Mouse (Mus musculus) midbrain, embryonic 10.5 days (tissue): ENCODE measurements at regions not wholly inside any gene's neighbourhood (a gene's known extent, or its start where the extent isn't known, plus 50 kb on each side); places are given as distances from the start of the nearest gene placed in this dataset.

Experiments used
- DNase-seq: peaks from one replicate; pipeline ENCODE4 v3.0.0-alpha.2; 2017; ENCODE audit warnings: low spot score
- H3K27ac ChIP-seq: fragments of 300-500 bp; sonication (generic); replicated peaks from 2 replicates; pipeline ENCODE4 v1.5.1; 2016; ENCODE audit warnings: mild to moderate bottlenecking
- H3K27me3 ChIP-seq: fragments of 300-500 bp; sonication (generic); 2 replicates; pipeline ENCODE4 v1.6.1; 2016; ENCODE audit warnings: low read depth, mild to moderate bottlenecking; ENCODE audit not compliant: poor library complexity, severe bottlenecking
- H3K36me3 ChIP-seq: fragments of 300-500 bp; sonication (generic); 2 replicates; pipeline ENCODE4 v1.6.1; 2016; ENCODE audit warnings: mild to moderate bottlenecking, moderate library complexity
- H3K4me1 ChIP-seq: fragments of 300-500 bp; sonication (generic); 2 replicates; pipeline ENCODE4 v1.6.1; 2016
- H3K4me3 ChIP-seq: fragments of 300-500 bp; sonication (generic); 2 replicates; pipeline ENCODE4 v1.5.1; 2016; ENCODE audit warnings: mild to moderate bottlenecking, moderate library complexity
- H3K9me3 ChIP-seq: fragments of 300-500 bp; sonication (generic); replicated peaks from 2 replicates; pipeline ENCODE4 v1.6.1; 2016; ENCODE audit warnings: mild to moderate bottlenecking
- WGBS: fragments of 180-500 bp; shearing (Covaris S2); methylation state at CpG from one replicate; pipeline ENCODE4 v1.1.7; 2016; 5-methylcytosine and 5-hydroxymethylcytosine counted together

DNA sequence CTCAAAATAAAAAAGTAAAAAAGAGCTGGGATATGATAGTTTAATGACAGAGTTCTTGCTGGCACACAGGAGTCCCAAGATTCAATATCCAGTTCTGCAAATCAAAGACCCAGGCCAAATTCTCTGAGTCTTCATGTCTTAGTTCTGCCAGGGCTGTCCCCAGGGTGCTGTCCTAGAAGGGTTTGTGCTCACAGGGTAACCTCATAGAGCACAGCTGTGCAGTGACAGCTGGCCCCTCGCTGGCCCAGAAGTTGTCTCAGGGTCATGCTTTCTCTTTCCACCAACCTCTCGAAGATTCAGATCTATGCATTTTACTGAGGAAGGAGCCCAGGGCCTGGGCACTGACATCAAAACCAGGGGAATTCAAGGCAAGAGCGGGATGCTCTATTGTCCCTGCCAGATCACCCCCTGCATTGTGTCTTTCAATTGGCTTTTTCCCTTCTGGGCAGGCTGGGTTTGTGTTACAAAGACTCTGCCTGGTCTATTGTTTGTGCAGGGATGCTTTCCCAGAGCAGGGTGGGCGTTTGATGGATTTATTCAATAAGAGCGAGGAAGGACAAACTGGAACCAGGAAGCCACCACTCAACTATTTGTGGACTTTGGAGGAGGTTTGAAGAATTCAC, 121.9 kb upstream of the Serp2 start:
- DNase-seq: peak; percentile 50
- H3K27me3 ChIP-seq: no peaks in the 10 kb centered on the region
- no peaks in the 10 kb centered on the region for H3K9me3 ChIP-seq
- 22% methylated on average over 5 of the region's 5 CpGs for WGBS
- H3K36me3 ChIP-seq: no peaks in the 10 kb centered on the region
- H3K4me1 ChIP-seq: peaks cover 49% of the 10 kb centered on the region
- peak overlapping the region; percentile 82 for H3K27ac ChIP-seq
- no peak overlapping the region for H3K4me3 ChIP-seq

DNA sequence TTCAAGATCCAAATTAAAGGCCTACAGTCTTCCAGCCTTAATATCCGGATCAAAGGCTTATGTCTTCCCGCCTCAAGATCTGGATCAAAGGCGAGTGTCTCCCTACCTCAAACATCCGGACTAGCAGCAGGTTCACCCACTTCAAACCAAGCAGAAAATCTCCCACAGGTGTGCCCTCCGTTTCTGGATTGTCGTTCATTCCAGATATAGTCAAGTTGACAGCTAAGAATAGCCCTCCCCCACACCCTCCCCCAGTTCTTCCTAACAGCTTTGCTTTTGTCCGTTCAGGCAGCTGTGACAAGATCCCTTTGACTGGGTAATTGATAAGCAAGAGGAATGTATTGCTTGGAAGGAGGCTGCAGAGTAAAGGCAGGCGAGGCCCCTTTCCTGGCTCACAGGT, 118.3 kb upstream of the Serp2 start:
- 30% methylated on average over 8 of the region's 8 CpGs for WGBS

DNA sequence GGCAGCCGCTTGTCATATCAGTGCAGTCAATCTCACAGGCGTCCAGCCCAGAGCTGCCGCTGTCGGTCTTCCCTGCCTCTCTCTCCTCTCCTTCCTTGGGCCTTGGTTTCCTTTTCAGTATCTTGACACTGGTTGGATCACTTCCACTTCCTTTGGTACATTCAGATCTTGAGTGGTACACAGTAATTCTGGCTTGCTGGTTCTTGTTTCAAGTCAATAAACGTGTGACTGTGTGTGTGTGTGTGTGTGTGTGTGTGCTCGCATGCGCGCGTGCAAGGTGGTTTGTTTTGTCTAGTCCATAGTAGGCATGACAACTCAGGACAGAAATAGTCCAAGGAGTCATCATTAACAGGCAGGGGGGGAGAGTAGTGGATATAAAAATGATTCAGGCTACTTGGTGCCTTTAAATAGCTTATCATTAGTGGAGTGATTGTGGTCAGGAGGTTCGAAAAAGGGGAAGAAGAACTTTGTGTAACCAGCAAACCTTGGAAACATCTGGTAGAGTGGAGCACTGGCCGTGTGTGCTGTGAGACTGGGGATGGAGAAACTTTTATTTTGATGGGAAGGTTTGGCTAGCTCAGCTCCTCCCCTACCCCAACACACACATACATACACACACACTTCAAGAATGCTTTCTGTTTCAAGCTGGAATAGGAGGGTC, 117.1 kb upstream of the Serp2 start:
- no peaks in the 10 kb centered on the region for H3K9me3 ChIP-seq
- no peaks in the 10 kb centered on the region for H3K27me3 ChIP-seq
- 91% methylated on average over 11 of the region's 11 CpGs for WGBS
- no peaks in the 10 kb centered on the region for H3K36me3 ChIP-seq
- no peak overlapping the region for H3K4me3 ChIP-seq
- no peak overlapping the region; the same call in 1 of the 2 replicates for H3K27ac ChIP-seq
- peaks cover 43% of the 10 kb centered on the region for H3K4me1 ChIP-seq
- no peak for DNase-seq

More for the DNA sequence above, 118.3 kb upstream of the Serp2 start:
- Histone ChIP-seq H3K27me3 (no peaks in the 10 kb centered on the region), H3K36me3 (no peaks in the 10 kb centered on the region), H3K27ac (no peak overlapping the region; the same call in 1 of the 2 replicates), H3K4me3 (no peak overlapping the region), H3K9me3 (no peaks in the 10 kb centered on the region), H3K4me1 (peaks cover 49% of the 10 kb centered on the region)
- DNase-seq: no peak

DNA sequence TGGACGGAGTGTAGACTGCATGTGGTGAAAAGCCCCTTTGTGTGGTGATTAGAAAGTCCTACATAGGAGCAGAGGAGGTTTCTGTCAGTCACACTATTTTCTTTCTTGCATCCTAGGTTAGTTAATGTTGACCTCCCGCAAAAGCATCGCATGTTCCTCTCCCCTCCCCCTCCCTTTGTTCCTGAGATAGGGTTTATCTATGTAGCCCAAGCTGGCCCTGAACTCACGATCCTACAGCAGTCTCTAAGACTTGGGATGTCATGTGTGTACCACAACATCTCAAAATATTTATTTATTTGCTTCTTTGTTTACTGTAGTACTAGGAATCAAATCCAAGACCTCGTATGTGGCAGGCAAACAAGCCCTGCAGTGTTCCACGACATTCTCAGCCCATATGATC, 116.2 kb upstream of the Serp2 start:
- Histone ChIP-seq H3K9me3 (no peaks in the 10 kb centered on the region), H3K4me3 (no peak overlapping the region), H3K36me3 (no peaks in the 10 kb centered on the region), H3K27me3 (no peaks in the 10 kb centered on the region), H3K27ac (peak overlapping the region; percentile 33; the same call in 1 of the 2 replicates), H3K4me1 (peaks cover 34% of the 10 kb centered on the region)
- DNase-seq: no peak
- WGBS: 73% methylated on average over 6 of the region's 6 CpGs

DNA sequence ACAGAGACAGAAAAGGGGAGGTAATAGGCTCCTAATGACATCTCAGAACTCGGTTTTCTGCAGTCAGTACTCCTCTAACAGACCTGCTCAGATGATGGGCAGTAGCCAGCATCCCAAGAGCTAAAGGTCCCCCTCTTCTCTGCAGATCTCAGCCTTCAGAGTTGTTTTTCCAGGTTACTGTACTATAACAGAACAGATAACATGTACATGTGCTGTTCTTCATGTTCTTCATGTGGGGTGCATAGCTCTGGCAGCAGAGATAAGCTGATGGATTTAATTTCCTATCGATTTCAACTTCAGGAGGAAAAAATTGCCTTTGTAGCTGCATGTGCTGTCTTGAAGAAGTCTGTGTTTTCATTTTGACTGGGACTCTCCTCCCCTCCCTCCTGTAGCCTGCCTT, 115.8 kb upstream of the Serp2 start:
- 87% methylated on average over 2 of the region's 2 CpGs for WGBS
- H3K27ac ChIP-seq: 0 out of 2 replicates have a peak overlapping the region, but pooled peaks have one; percentile 33

DNA sequence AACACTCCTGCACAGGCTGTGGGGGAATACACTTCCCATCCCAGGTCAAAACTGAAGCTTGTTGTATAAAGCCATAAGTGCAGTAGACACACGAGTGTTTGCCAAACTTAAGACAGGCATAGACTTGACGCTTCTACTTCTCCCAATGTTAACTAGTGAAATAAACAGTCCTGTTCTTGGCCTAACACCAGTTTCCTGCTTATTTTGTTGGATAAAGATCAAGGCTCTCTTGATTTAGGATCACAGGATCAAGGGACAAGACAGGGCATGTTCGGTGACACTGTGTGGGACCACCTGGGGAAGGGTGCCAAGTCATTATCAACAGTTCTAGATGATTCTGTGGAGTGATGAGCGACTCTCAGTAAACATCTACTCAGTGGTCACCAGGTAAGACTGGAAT, 114.3 kb upstream of the Serp2 start:
- no peaks in the 10 kb centered on the region for H3K36me3 ChIP-seq
- 92% methylated on average over 4 of the region's 4 CpGs for WGBS
- no peaks in the 10 kb centered on the region for H3K9me3 ChIP-seq
- no peak for DNase-seq
- no peak overlapping the region for H3K27ac ChIP-seq
- H3K4me3 ChIP-seq: no peak overlapping the region
- peaks cover 32% of the 10 kb centered on the region for H3K4me1 ChIP-seq
- H3K27me3 ChIP-seq: no peaks in the 10 kb centered on the region

More for the DNA sequence above, 115.8 kb upstream of the Serp2 start:
- Histone ChIP-seq H3K36me3 (no peaks in the 10 kb centered on the region), H3K4me1 (peaks cover 32% of the 10 kb centered on the region), H3K4me3 (no peak overlapping the region), H3K9me3 (no peaks in the 10 kb centered on the region), H3K27me3 (no peaks in the 10 kb centered on the region)
- DNase-seq: no peak

DNA sequence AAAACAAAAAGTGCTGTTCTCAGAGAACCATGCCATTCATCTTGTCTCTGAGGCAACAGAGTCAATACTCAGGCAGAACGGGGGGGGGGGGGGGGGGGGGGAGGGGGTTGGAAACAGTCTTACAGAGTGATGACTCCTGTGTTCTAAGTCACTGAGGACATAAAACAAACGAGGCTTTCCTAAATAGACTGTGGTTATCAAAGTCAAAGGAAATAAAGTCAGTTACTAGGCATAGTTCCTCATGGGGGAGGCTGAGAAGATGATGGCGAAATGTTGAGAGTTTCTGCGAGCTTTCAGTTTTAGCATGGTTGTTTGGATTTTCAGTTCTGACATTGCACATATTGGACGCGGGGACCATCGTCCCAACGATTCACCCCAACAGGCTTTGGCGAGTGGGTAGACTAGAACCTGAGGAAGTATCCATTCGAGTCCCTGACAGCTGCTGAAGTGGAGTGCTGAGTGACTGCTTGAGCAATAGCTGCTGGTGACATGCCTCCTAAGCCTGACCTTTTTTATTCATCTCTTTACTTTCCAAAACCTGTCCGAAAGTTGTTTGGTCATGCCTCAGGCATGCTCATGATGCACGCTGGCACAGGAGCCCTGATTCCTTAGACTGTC, 109.2 kb upstream of the Serp2 start:
- Histone ChIP-seq H3K36me3 (no peaks in the 10 kb centered on the region), H3K4me1 (no peaks in the 10 kb centered on the region), H3K27me3 (no peaks in the 10 kb centered on the region), H3K27ac (no peak overlapping the region), H3K9me3 (no peaks in the 10 kb centered on the region), H3K4me3 (no peak overlapping the region)
- WGBS: 82% methylated on average over 12 of the region's 12 CpGs
- no peak for DNase-seq

DNA sequence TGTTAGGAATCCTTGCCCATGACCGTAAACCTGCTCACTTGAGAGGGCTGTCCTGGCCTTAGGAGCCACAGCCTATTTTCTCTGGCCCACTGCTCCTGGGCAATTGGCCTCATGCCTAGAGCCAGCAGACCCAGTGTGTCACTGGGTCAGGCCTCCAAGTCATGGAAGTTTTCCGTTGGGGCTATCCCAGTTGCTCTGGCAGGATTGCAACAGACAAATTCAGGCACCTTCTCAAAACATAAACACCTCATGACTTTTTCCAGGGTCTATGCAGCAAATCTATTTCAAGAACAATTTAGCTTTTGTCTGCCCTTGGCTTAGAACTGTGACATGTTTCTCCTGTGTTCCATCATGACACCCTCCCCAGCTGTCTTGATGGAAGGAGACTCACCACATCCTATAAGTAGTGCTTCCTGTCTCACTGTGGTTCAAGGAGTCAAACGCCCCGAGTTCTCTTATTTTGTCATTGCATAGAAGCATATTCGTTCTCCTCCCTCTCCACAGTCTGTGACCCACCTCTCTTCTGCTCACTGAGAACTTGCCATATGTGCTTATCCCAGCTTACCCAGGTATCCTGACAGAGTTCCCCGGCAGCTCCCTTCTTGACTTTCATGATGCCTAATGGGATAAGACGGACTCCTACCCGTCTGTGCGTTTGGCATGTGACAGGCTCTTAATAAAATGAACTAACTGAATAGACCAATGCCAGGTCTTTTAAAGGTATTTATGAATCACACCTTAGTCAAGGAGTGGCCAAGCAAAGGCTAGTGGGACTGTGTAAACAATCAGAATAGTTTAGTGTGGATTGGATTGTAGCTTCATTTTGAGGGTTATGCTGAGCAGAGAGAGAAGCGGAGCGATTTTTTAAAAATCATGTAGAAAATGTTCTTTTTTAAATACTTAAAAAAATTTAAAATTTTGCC, 108.2 kb upstream of the Serp2 start:
- no peaks in the 10 kb centered on the region for H3K9me3 ChIP-seq
- H3K27ac ChIP-seq: no peak overlapping the region
- WGBS: 93% methylated on average over 11 of the region's 11 CpGs
- 0 out of 2 replicates have a peak, but pooled peaks cover under 1% of the 10 kb centered on the region for H3K27me3 ChIP-seq
- H3K36me3 ChIP-seq: no peaks in the 10 kb centered on the region
- no peaks in the 10 kb centered on the region for H3K4me1 ChIP-seq
- DNase-seq: no peak
- no peak overlapping the region for H3K4me3 ChIP-seq

DNA sequence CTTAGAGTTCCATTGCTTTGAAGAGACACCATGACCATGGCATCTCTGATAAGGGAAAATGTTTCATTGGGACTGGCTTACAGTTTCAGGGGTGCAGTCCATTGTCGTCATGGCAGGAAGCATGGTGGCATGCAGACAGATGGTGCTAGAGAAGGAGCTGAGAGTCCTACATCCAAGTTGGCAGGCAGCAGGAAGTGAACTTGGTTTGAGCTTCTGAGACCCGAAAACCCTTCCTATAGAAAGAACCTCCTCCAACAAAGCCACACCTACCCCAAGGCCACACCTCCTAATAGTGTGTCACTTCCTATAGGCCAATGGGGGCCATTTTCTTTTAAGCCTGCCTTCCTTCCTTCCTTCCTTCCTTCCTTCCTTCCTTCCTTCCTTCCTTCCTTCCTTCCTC, 107.1 kb upstream of the Serp2 start:
- 0 out of 2 replicates have a peak, but pooled peaks cover 3% of the 10 kb centered on the region for H3K27me3 ChIP-seq
- no peak for DNase-seq
- WGBS: 89% methylated on average over 2 of the region's 2 CpGs

DNA sequence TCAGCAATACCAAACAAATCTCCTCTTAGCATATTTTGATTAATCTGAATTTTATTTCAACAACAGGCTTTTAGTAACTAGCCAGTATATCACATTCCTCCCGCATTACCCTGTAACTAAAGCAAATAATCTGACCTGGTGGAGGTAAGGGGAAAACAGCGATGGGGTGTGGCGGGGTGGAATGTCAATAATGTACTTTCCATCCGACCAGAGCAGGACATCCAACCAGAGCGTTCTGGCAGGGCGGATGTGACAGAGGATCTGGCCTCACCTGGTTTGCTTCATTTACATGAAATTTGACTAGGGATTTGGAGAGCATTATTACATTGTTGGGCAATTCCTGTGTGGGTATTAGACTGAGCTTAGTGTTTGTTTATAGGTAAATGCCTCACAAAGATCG, 106.2 kb upstream of the Serp2 start:
- Histone ChIP-seq H3K27me3 (0 out of 2 replicates have a peak, but pooled peaks cover 3% of the 10 kb centered on the region), H3K27ac (no peak overlapping the region), H3K36me3 (no peaks in the 10 kb centered on the region), H3K4me1 (peaks cover 15% of the 10 kb centered on the region), H3K9me3 (no peaks in the 10 kb centered on the region), H3K4me3 (no peak overlapping the region)
- 89% methylated on average over 7 of the region's 7 CpGs for WGBS
- DNase-seq: no peak

More for the DNA sequence above, 107.1 kb upstream of the Serp2 start:
- H3K27ac ChIP-seq: no peak overlapping the region
- peaks cover 6% of the 10 kb centered on the region for H3K4me1 ChIP-seq
- no peaks in the 10 kb centered on the region for H3K36me3 ChIP-seq
- H3K9me3 ChIP-seq: no peaks in the 10 kb centered on the region
- no peak overlapping the region for H3K4me3 ChIP-seq

DNA sequence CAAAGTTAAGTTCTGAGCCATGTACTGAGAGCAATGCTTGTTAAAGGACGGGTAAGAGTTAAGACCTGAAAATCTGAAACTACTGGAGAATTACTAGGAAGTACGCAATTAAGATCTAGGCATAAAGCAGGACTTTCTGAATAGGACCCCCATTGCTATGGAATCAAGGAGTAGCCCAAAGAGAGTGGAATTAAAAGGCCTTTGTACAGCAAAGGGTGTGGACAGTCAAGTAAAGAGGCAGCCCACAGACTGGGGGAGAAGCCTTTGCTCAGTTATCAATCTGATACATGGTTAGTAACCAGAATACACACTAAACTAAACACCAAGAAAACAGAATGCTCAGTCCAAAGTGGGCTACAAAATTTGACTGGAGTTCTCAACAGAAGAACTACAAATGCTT, 104.2 kb upstream of the Serp2 start:
- DNase-seq: no peak
- 0 out of 2 replicates have a peak, but pooled peaks cover 3% of the 10 kb centered on the region for H3K27me3 ChIP-seq
- H3K9me3 ChIP-seq: no peaks in the 10 kb centered on the region
- WGBS: 84% methylated on average over 2 of the region's 2 CpGs
- H3K4me1 ChIP-seq: peaks cover 34% of the 10 kb centered on the region
- no peaks in the 10 kb centered on the region for H3K36me3 ChIP-seq
- H3K27ac ChIP-seq: no peak overlapping the region
- no peak overlapping the region for H3K4me3 ChIP-seq

DNA sequence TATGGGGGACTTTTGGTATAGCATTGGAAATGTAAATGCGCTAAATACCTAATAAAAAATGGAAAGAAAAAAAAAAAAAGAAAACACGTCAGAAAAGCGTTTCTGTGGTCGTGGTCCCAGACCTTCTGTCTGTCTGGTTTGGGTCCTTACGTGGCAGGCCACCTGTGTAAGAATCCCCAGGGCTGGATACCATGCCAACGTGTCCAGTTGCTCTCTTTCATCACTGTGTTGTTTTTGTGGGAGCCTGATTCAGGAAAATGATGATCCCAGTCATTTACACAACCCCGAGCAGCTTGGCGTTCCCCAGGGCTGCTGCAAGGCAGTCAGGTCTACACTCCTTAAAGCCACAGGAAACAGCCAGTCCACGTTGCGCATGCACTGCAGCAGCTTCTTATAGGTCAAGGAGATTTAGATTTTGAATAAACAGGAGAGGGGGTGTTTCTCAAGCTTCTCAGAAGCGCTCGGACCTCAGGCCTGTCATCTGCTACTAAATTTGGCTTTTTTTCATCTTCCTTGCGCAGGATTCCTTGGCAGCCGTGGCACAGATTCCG, 102.3 kb upstream of the Serp2 start:
- Histone ChIP-seq H3K27me3 (0 out of 2 replicates have a peak, but pooled peaks cover 3% of the 10 kb centered on the region), H3K4me1 (peaks cover 34% of the 10 kb centered on the region), H3K9me3 (no peaks in the 10 kb centered on the region), H3K4me3 (no peak overlapping the region), H3K36me3 (no peaks in the 10 kb centered on the region), H3K27ac (peak overlapping the region; percentile 29; the same call in 1 of the 2 replicates)
- DNase-seq: no peak
- WGBS: 84% methylated on average over 15 of the region's 15 CpGs
